Mouse (Mus musculus): ENCODE results near the gene Ptpn9. TPM values are rescaled to one million over a fixed set of nuclear protein-coding genes. Genes with fewer than 3 reads are reported as not detected.
A peak's percentile ranks its signal among the peaks of the same experiment; 100 is the strongest.
"Not testable (repeated sequence)": the region's sequence is repeated elsewhere in the genome, so short reads cannot be mapped to it uniquely, and the experiment has no call there.

Gene Ptpn9
- 3.1 and 3.4 TPM in 2 replicates for polyA plus RNA-seq (2012; rRNA removed)
- 2.7 and 4.0 TPM in 2 replicates for polyA plus RNA-seq (2014; fragmentation: Nextera tagmentation; extraction: Ambion mirVana)

DNA sequence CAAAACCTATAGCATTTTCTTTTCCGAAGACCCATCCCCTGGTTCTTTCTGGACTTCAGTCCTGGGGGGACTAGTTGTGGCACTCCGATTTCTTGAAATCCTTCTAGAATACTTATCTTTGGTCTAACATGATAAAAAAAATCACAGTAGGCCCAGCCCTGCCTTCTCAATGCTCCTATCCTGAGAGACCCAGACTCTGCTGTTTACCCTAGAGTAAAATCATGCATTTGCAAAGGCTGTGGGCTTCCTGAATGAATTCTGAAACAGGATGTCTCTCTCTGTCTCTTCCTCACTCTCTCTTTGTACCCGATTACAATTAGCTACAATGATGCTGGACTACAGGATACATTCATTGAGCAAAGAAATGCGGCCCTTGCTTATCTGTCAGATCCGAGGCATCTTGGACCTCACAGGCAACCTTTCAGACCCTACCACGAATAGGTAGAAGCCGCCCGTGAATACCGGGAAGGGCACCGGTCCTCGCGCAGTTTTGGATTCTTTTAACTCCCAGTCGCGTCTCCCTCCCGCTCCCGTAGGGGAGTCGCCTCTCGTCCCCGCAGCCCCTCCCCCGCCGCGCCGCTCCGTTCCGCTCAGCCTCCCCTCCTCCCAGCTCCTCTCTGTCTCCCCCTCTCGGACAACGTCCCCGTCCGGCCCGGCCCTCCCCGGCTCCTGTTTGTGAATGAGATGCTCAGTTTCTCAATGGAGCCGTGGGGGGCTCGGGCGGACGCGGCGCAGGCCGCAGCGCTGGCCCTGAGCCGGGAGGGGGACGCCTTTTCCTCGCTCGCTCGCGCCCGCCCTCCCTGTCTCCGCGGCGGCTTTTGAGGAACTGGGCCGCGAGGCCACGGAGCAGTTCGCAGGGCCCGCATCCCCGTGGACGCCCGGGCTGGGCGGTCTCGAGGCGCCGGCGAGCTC is at the start of gene Ptpn9:
Gene Ptpn9, plus strand, starts transcription at position 638 of the 912 bp plus-strand sequence.
- Histone ChIP-seq H3K36me3 (replicated peaks; ENCODE audit: control insufficient read depth, insufficient read depth, low read depth) (no peaks in the 10 kb centered on the region), H3K4me2 (ENCODE audit: low read depth) (peak within 1 kb of the TSS; percentile 84), H3K4me1 (replicated peaks; ENCODE audit: control insufficient read depth in 2 of 2, insufficient read depth in 2 of 2, low read length in 1 of 2) (peaks cover 0 to 5% of the 10 kb centered on the region in 2 experiments; a peak in 2 of 4 replicates), H3K9me3 (ENCODE audit: control insufficient read depth, low read length) (no peaks in the 10 kb centered on the region), H3K4me3 (ENCODE audit: insufficient read depth in 1 of 2, low read depth in 2 of 2, low read length in 2 of 2) (peak within 1 kb of the TSS; percentile 78 to 79), H3K27ac (no peak within 1 kb of the TSS; the same call in 1 of the 2 replicates), H3K9ac (replicated peaks) (peak within 1 kb of the TSS; percentile 77), H3K27me3 (ENCODE audit: control insufficient read depth, insufficient read depth, low read length) (peaks cover 7% of the 10 kb centered on the region)
- peak; percentile 76 for ATAC-seq (ENCODE audit: insufficient read depth)
- 2% methylated on average over 62 of the region's 62 CpGs for WGBS (ENCODE audit: insufficient replicate concordance)
- TF ChIP-seq EP300 (IDR thresholded peaks at IDR 0.05; ENCODE audit: low read depth), result no peak
- TF ChIP-seq CTCF (IDR thresholded peaks at IDR 0.05; ENCODE audit: low read depth), result peak; percentile 59
- peak; percentile 41 to 47 (median 45) for DNase-seq (ENCODE audit: low read depth in 3 of 3, low spot score in 3 of 3)

DNA sequence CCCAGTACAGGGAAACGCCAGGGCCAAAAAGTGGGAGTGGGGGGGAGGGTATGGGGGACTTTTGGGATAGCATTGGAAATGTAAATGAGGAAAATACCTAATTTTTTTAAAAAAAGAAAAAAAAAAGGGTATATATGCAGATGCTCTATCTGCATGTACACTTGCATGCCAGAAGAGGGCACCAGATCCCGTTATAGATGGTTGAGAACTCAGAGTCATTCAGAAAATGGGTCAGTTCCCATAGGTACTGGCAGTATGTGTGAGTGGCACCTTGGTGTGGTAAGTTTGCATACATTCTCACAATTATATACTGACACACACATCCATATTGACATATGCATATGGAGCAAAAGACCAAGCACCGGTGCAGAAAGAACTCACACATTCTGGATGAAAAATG is 47.2 kb upstream of the Ptpn9 start:
- not testable (repeated sequence) for DNase-seq (ENCODE audit: low read depth in 3 of 3, low spot score in 3 of 3); H3K27me3 ChIP-seq (ENCODE audit: control insufficient read depth, insufficient read depth, low read length); H3K4me2 ChIP-seq (ENCODE audit: low read depth); H3K9ac ChIP-seq (replicated peaks); ATAC-seq (ENCODE audit: insufficient read depth); H3K27ac ChIP-seq; H3K9me3 ChIP-seq (ENCODE audit: control insufficient read depth, low read length); H3K4me3 ChIP-seq (ENCODE audit: insufficient read depth in 1 of 2, low read depth in 2 of 2, low read length in 2 of 2); H3K36me3 ChIP-seq (replicated peaks; ENCODE audit: control insufficient read depth, insufficient read depth, low read depth)
- H3K4me1 ChIP-seq (replicated peaks; ENCODE audit: control insufficient read depth in 2 of 2, insufficient read depth in 2 of 2, low read length in 1 of 2), result peaks cover 8 to 11% of the 10 kb centered on the region in 2 experiments
- TF ChIP-seq CTCF (IDR thresholded peaks at IDR 0.05; ENCODE audit: low read depth), result peak; percentile 72
- WGBS (ENCODE audit: insufficient replicate concordance), result 18% methylated on average over 3 of the region's 3 CpGs

DNA sequence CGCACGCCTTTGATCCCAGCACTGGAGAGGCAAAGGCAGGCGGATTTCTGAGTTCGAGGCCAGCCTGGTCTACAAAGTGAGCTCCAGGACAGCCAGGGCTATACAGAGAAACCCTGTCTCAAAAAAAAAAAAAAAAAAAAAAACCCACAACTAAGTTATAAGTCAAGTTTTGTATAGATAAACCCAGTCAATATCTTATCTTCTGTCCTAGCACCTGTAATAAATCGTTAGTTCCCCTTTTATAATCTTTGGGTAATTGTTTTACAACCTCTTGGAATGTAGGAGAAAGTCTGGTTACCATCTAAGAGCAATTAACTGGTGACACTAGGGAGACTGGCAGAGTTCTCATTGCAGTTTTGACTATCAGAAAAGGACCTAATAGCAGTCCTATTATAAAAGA is 46.0 kb upstream of the Ptpn9 start:
- not testable (repeated sequence) for H3K9ac ChIP-seq (replicated peaks); H3K9me3 ChIP-seq (ENCODE audit: control insufficient read depth, low read length); H3K4me3 ChIP-seq (ENCODE audit: insufficient read depth in 1 of 2, low read depth in 2 of 2, low read length in 2 of 2); DNase-seq (ENCODE audit: low read depth in 3 of 3, low spot score in 3 of 3); H3K36me3 ChIP-seq (replicated peaks; ENCODE audit: control insufficient read depth, insufficient read depth, low read depth); ATAC-seq (ENCODE audit: insufficient read depth); H3K4me2 ChIP-seq (ENCODE audit: low read depth); H3K27ac ChIP-seq; H3K27me3 ChIP-seq (ENCODE audit: control insufficient read depth, insufficient read depth, low read length)
- peaks cover 8 to 11% of the 10 kb centered on the region in 2 experiments for H3K4me1 ChIP-seq (replicated peaks; ENCODE audit: control insufficient read depth in 2 of 2, insufficient read depth in 2 of 2, low read length in 1 of 2)
- 47% methylated on average over 5 of the region's 5 CpGs for WGBS (ENCODE audit: insufficient replicate concordance)

DNA sequence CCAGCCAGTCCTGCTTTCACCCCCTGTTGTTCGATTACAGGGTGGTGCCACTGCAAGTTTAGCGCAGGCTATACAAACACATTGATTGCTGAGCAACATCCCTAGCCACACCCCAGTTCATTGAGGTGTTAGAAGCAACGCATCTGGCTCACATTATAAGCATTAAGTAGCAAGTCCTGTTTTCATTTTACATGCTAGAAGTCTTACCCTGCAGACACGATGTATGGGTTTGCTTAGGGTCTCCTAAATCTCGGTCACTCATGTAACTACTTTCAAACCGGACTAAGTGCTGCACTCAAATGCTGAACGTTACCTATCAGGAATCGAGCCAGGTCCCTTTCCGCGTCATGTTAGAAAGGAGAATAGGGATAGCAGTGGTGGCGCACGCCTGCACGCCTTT is 45.0 kb upstream of the Ptpn9 start:
- TF ChIP-seq EP300 (IDR thresholded peaks at IDR 0.05; ENCODE audit: low read depth) (no peak), CTCF (IDR thresholded peaks at IDR 0.05; ENCODE audit: low read depth) (no peak)
- H3K4me3 ChIP-seq (ENCODE audit: insufficient read depth in 1 of 2, low read depth in 2 of 2, low read length in 2 of 2), result peak overlapping the region; percentile 47 to 49
- WGBS (ENCODE audit: insufficient replicate concordance), result 16% methylated on average over 13 of the region's 13 CpGs
- no peak overlapping the region for H3K27ac ChIP-seq
- no peaks in the 10 kb centered on the region for H3K27me3 ChIP-seq (ENCODE audit: control insufficient read depth, insufficient read depth, low read length)
- peak overlapping the region; percentile 19; the same call in 1 of the 2 replicates for H3K9ac ChIP-seq (replicated peaks)
- DNase-seq (ENCODE audit: low read depth in 3 of 3, low spot score in 3 of 3) (no peak), ATAC-seq (ENCODE audit: insufficient read depth) (no peak)
- peaks cover 8 to 11% of the 10 kb centered on the region in 2 experiments for H3K4me1 ChIP-seq (replicated peaks; ENCODE audit: control insufficient read depth in 2 of 2, insufficient read depth in 2 of 2, low read length in 1 of 2)
- H3K4me2 ChIP-seq (ENCODE audit: low read depth), result peak overlapping the region; percentile 85
- no peaks in the 10 kb centered on the region for H3K36me3 ChIP-seq (replicated peaks; ENCODE audit: control insufficient read depth, insufficient read depth, low read depth)
- H3K9me3 ChIP-seq (ENCODE audit: control insufficient read depth, low read length), result no peaks in the 10 kb centered on the region
